Mouse (Mus musculus): ENCODE measurements around the gene Npas2.

- TF ChIP-seq CTCF (IDR thresholded peaks at IDR 0.05; ENCODE audit: control insufficient read depth, insufficient read depth, low read length) (no peak), POLR2A (IDR thresholded peaks at IDR 0.05; ENCODE audit: borderline replicate concordance, control insufficient read depth, low read depth, low read length) (no peak)
These were observed 138.9 kb downstream of the Npas2 start for GRCm38 (mm10) chr1:39332456-39332855.

Data from bone marrow, adult 2 months (tissue).